Mouse (Mus musculus) heart, postnatal 0 days (tissue): Measurements from ENCODE around the gene Vmn2r12. TPM values are rescaled to one million over a fixed set of nuclear protein-coding genes. Genes with fewer than 3 reads are reported as not detected.
"Not testable (repeated sequence)": the region's sequence is repeated elsewhere in the genome, so short reads cannot be mapped to it uniquely, and the experiment has no call there.

Source experiments
- ATAC-seq: fragments of 200-750 bp; cut with Nextera tagmentation; 2 replicates; pipeline ENCODE4 v1.8.0; 2017; ENCODE audit warnings: low read depth, moderate number of reproducible peaks, moderate library complexity; ENCODE audit not compliant: insufficient read depth
- DNase-seq: peaks from one replicate; pipeline ENCODE4 v3.0.0-alpha.2; 2016; ENCODE audit warnings: low spot score
- H3K27ac ChIP-seq: fragments of 300-500 bp; sonication (generic); 2 replicates; pipeline ENCODE4 v1.5.1; 2014; ENCODE audit warnings: low read depth, mild to moderate bottlenecking
- H3K27me3 ChIP-seq: fragments of 300-500 bp; sonication (generic); 2 replicates; pipeline ENCODE4 v1.6.1; 2014; ENCODE audit warnings: low read length, mixed read lengths; ENCODE audit not compliant: control insufficient read depth, insufficient read depth
- H3K36me3 ChIP-seq: fragments of 300-500 bp; sonication (generic); replicated peaks from 2 replicates; pipeline ENCODE4 v1.6.1; 2014; ENCODE audit warnings: low read length, mixed read lengths; ENCODE audit not compliant: control insufficient read depth, insufficient read depth
- H3K4me1 ChIP-seq: fragments of 300-500 bp; sonication (generic); 2 replicates; pipeline ENCODE4 v1.6.1; 2014; ENCODE audit warnings: antibody characterized with exemption; ENCODE audit not compliant: control insufficient read depth, insufficient read depth
- H3K4me2 ChIP-seq: fragments of 300-500 bp; sonication (generic); 2 replicates; pipeline ENCODE4 v1.6.1; 2014; ENCODE audit warnings: low read depth, mild to moderate bottlenecking, low read length, moderate library complexity
- H3K4me3 ChIP-seq: fragments of 300-500 bp; sonication (generic); 2 replicates; pipeline ENCODE4 v1.5.1; 2014; ENCODE audit warnings: low read depth, low read length
- H3K9ac ChIP-seq: fragments of 300-500 bp; sonication (generic); replicated peaks from 2 replicates; pipeline ENCODE4 v1.6.1; 2014; ENCODE audit warnings: low read depth, low read length, mixed read lengths
- H3K9me3 ChIP-seq: fragments of 300-500 bp; sonication (generic); replicated peaks from 2 replicates; pipeline ENCODE4 v1.6.1; 2016; ENCODE audit warnings: low read length; ENCODE audit not compliant: control insufficient read depth
- CTCF ChIP-seq: IDR thresholded peaks from 2 replicates; pipeline ENCODE4 v1.5.1; 2016; ENCODE audit warnings: antibody characterized with exemption, control low read depth, low read depth
- EP300 ChIP-seq: IDR thresholded peaks from 2 replicates; pipeline ENCODE4 v1.6.1; 2016; ENCODE audit warnings: antibody characterized with exemption, low read depth
- WGBS: fragments of 180-500 bp; shearing (Covaris S2); extraction: QIAGEN DNeasy Blood & Tissue Kit; methylation state at CpG from one replicate; pipeline ENCODE4 v1.1.7; 2014; 5-methylcytosine and 5-hydroxymethylcytosine counted together
- polyA plus RNA-seq: library from polyadenylated mRNA; unstranded; fragments of >200 nt; fragmentation: Nextera tagmentation; extraction: Ambion mirVana; gene quantifications from 2 replicates; pipeline ENCODE4 v1.2.1, GENCODE M21; 2015
- total RNA-seq: library from RNA; depleted of rRNA; stranded (reverse); fragments of >200 nt; gene quantifications from 2 replicates; pipeline ENCODE4 v1.2.3, GENCODE M21; 2014; ENCODE audit warnings: low replicate concordance; rRNA removed

Gene Vmn2r12
- total RNA-seq = not detected in 2 replicates
- not detected in 2 replicates for polyA plus RNA-seq

GRCm38 (mm10) chr5:109097850-109098249 is at the start of gene Vmn2r12:
TSS of gene Vmn2r12 (minus strand) at chr5:109097950.
- H3K27me3 ChIP-seq, H3K9me3 ChIP-seq, ATAC-seq, H3K27ac ChIP-seq, H3K36me3 ChIP-seq, H3K4me3 ChIP-seq, H3K4me2 ChIP-seq, H3K4me1 ChIP-seq, DNase-seq, H3K9ac ChIP-seq: not testable (repeated sequence)
- WGBS = 67% methylated on average over 5 of the region's 5 CpGs

GRCm38 (mm10) chr5:109139546-109139945 is 41.8 kb upstream of the Vmn2r12 start:
- no peak overlapping the region for H3K4me3 ChIP-seq
- no peak overlapping the region for H3K4me2 ChIP-seq
- no peaks in the 10 kb centered on the region for H3K4me1 ChIP-seq
- ATAC-seq = no peak
- H3K9me3 ChIP-seq = no peaks in the 10 kb centered on the region; the same call in 1 of the 2 replicates
- no peak overlapping the region for H3K9ac ChIP-seq
- WGBS = 71% methylated on average over 2 of the region's 2 CpGs
- DNase-seq = no peak
- no peaks in the 10 kb centered on the region for H3K36me3 ChIP-seq
- no peak overlapping the region for H3K27ac ChIP-seq
- TF ChIP-seq CTCF (no peak), EP300 (no peak)
- no peaks in the 10 kb centered on the region for H3K27me3 ChIP-seq

DNA sequence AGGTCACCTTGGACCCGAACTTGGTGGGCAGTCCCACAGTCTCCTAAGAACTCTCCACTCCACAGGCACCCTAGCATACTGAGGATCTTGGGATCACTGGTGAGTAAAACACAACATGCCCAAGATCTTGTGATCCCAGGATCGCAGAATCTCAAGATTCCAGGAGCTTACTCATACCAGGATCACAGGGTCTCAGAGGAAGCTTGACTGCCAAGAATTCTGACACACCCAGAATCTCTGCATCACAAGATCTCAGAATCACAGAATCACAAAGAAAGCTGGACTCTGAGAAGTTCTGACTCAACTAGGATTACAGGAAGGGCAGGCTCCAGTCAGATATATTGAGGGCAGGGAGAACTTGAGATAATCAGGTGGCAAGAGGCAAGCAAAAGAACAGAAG is 39.0 kb upstream of the Vmn2r12 start:
- Histone ChIP-seq H3K4me1 (no peaks in the 10 kb centered on the region), H3K27ac (no peak overlapping the region), H3K27me3 (no peaks in the 10 kb centered on the region), H3K36me3 (no peaks in the 10 kb centered on the region), H3K9me3 (no peaks in the 10 kb centered on the region; the same call in 1 of the 2 replicates), H3K4me3 (no peak overlapping the region), H3K9ac (no peak overlapping the region), H3K4me2 (no peak overlapping the region)
- DNase-seq (no peak), ATAC-seq (no peak)
- WGBS = 72% methylated on average over 2 of the region's 2 CpGs
- TF ChIP-seq EP300 = no peak
- TF ChIP-seq CTCF = no peak

DNA sequence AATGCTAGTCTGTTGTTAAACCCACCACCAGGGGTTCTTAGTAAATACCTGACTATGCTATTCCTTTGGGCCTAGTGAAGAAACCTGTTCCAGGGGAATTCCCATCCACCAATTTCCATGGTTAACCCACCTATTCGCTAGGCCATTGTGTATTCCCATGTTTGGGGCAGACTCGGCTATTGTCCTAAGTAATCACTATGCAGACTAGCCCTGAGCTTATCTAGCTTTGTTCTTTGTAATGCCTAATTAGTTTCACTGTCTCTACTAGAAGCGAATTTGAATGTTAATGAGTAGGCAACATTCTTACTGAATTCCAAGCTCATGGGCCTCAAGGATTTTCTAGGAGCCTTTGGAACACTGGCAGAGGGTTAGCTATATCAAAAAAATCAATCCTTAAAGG is 1.3 kb downstream of the Vmn2r12 start:
- 62% methylated on average over 3 of the region's 3 CpGs for WGBS
- H3K9me3 ChIP-seq, H3K27me3 ChIP-seq, H3K4me1 ChIP-seq, DNase-seq, H3K9ac ChIP-seq, H3K27ac ChIP-seq, H3K4me3 ChIP-seq, H3K36me3 ChIP-seq, ATAC-seq, H3K4me2 ChIP-seq: not testable (repeated sequence)

DNA sequence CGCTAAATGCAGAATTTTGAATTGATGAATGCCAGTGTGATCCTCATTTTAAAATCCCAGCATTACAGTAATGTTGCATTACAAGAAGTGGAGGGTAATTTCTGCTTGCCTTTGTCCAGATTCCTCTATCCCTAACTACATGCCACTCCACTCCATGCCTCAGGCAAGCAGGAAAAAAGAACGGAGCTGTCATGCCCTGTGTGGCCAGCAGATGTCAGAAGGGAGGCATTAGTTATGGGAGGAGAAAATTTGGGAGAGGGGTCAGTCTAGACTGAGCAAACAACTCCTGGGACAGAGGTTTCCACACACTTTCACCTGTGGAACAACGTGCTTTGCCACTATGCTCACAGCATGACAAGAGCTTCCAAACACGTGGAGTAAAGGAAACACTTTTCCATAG is 25.7 kb downstream of the Vmn2r12 start:
- WGBS = 40% methylated on average over 4 of the region's 4 CpGs
- not testable (repeated sequence) for ATAC-seq, H3K27ac ChIP-seq, H3K4me2 ChIP-seq, H3K4me3 ChIP-seq, H3K4me1 ChIP-seq, H3K36me3 ChIP-seq, DNase-seq, H3K9ac ChIP-seq, H3K9me3 ChIP-seq, H3K27me3 ChIP-seq

GRCm38 (mm10) chr5:109059469-109059868 is 38.3 kb downstream of the Vmn2r12 start, which contains the start of gene Vmn2r11:
TSS of gene Vmn2r11 (minus strand) at chr5:109059569.
- not testable (repeated sequence) for H3K27me3 ChIP-seq, H3K9me3 ChIP-seq, H3K4me3 ChIP-seq, ATAC-seq, H3K36me3 ChIP-seq, DNase-seq, H3K9ac ChIP-seq, H3K4me2 ChIP-seq, H3K27ac ChIP-seq, H3K4me1 ChIP-seq
- WGBS = 70% methylated on average over 3 of the region's 3 CpGs
